Mouse (Mus musculus) large intestine, adult 2 months (tissue): ENCODE data around the gene Zfp319. TPM values are rescaled to one million over a fixed set of nuclear protein-coding genes. Genes with fewer than 3 reads are reported as not detected.
A peak's percentile ranks its signal among the peaks of the same experiment; 100 is the strongest.

Experiments
- DNase-seq: peaks from one replicate; pipeline ENCODE4 v3.0.0-alpha.2; 2012; ENCODE audit warnings: low read depth, low spot score
- WGBS: fragments of 180-500 bp; shearing (Covaris S2); methylation state at CpG from one replicate; pipeline ENCODE4 v1.1.7; 2018; 5-methylcytosine and 5-hydroxymethylcytosine counted together
- polyA plus RNA-seq: library from polyadenylated mRNA; depleted of rRNA; stranded (reverse); fragments of >200 nt; gene quantifications from 2 replicates; pipeline ENCODE4 v1.2.3, GENCODE M21; 2012; rRNA removed

Gene Zfp319
- polyA plus RNA-seq, 1 experiment: 4.8 TPM

GRCm38 (mm10) chr8:95314707-95315106 is 17.0 kb downstream of the Zfp319 start:
- WGBS: 42% methylated on average over 2 of the region's 2 CpGs
- no peak for DNase-seq

- no peak for DNase-seq
- 78% methylated on average over 6 of the region's 6 CpGs for WGBS
Measured at GRCm38 (mm10) chr8:95313857-95314256, 17.9 kb downstream of the Zfp319 start.

DNA sequence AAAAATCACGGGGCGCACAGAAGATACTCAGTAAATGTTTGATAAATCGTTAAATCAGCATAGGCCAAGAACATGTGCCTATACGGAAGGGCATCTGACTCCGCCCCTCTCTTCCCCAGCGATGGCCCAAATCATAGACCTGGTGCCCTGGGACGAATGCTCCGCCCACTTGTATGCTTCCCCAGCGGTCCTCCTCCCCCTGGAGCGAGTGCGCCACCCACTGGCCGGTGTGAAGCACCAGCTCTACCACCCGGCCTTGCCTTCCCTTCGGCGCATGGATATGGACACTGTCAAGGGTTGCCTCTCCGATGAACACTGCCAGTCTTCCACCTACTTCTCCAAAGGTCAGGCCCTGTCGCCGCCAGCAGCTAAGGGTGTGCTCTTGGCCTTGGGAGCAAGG is 18.9 kb downstream of the Zfp319 start:
- 62% methylated on average over 18 of the region's 18 CpGs for WGBS
- no peak for DNase-seq

DNA sequence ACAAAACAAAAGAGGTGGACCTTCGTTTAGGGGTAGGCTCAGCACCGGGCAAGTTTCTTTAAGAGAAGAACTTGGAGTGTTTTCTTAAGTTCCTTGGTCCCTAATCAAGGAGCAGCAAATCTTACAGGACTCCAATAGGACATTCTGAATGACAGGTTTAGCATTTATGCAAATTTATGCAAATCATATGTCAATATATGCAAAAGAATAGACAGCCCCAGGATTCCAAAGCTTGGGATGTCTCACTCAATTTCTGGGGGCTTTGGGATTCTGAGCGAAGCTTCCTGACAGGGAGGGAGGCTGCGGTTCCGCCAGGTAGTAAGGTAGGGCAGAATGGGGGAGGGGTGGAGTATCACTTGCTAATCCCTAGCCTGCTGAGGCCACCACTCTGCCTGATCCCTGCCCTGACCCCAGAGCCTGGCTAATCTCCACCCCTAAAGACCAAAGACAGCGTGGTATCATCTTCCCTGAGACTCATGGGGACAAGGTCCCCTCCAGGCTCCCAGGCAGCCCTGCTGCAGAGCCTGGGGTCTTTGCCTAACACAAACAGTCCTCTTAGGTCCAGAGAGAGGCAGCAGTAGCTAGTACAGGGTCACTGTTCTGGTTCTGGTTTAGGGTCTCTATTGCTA is 21.3 kb downstream of the Zfp319 start, which contains the start of gene Tepp:
Gene Tepp (plus strand): TSS at position 225 of the 629 bp plus-strand sequence.
- WGBS: 56% methylated on average over 6 of the region's 6 CpGs
- DNase-seq: no peak

GRCm38 (mm10) chr8:95306431-95306830 is 25.3 kb downstream of the Zfp319 start, which contains the start of gene Cngb1:
Gene Cngb1, minus strand, starts transcription at chr8:95306585.
- 47% methylated on average over 6 of the region's 6 CpGs for WGBS
- DNase-seq: no peak

DNA sequence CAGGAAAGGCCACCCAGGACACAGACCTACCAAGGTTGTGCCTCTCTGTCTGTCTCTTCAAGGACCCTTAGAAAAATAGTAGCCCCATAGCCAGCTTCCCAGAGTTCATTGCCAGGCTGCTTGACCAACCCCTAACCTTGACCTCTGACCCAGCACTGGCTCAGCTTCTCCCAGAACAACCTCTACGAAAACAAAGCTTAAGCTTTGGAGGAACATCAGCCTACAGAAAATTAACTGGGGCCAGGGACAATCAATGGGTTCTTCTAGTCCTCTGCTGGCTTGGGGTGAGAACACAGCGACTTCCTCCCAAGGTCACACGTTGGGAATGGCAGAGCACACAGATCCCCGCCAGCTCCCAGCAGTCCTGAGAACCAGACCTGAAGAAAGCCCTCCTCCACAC is 26.2 kb downstream of the Zfp319 start:
- 57% methylated on average over 4 of the region's 4 CpGs for WGBS
- DNase-seq: no peak

GRCm38 (mm10) chr8:95302410-95302809 is 29.3 kb downstream of the Zfp319 start:
- no peak for DNase-seq
- 16% methylated on average over 5 of the region's 5 CpGs for WGBS

DNA sequence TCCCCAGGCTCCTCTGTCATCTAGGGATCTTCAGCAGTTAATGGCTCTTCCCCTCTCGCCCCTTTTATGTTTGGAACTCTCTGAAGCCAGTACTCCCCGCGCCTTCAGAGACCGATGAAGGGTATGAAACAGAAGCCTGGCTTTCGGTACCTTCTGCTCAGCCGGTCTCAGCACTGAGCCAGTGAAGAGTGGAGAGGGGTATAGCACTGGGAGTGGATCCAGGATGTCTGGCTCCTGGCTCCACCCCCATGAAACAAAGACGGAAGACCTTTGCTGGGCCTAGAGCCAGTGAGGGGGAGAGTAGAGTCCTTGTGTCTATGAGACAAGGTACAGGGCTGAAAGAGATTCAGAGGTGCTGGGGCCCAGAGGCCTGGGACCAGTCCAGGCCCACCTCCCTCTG is 37.9 kb downstream of the Zfp319 start:
- no peak for DNase-seq
- WGBS: 69% methylated on average over 7 of the region's 7 CpGs

- DNase-seq: peak; percentile 36
Measured at GRCm38 (mm10) chr8:95293172-95293571, 38.6 kb downstream of the Zfp319 start.

DNA sequence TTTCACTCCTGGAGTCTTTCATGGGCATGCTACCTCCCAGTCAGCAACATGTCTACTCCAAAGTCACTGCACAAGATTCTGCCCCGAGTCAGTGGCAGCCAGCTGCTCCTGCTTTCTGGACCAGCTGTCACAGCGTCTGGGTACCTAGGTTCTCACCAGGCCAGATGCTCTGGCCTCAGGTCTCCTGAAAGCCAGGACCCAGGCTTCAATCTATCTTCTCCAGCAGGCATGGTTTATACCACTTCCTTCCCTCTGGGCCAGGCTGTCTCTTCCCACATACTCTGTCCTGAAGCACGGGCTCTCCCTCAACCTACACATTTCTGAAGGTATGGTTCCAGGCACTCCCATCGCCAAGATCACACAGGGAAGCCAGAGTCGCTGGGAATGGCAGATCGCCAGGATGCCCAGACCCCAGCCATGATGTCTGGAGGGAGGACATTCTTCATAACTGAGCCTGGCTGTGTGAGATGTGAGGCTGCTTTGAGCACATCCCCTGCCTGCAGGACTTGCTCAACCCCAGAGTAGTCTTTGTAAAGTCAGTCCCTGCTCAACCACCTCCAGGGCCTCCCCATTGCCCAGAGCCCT is 42.6 kb downstream of the Zfp319 start:
- 66% methylated on average over 6 of the region's 6 CpGs for WGBS
- no peak for DNase-seq

More at GRCm38 (mm10) chr8:95293172-95293571, 38.6 kb downstream of the Zfp319 start:
- 36% methylated on average over 11 of the region's 11 CpGs for WGBS

- 71% methylated on average over 5 of the region's 5 CpGs for WGBS
- DNase-seq: no peak
Measured at GRCm38 (mm10) chr8:95281493-95281892, 50.3 kb downstream of the Zfp319 start.

Other genes starting within 250 kb of the Zfp319 start
- 25.6 and 31.4 TPM in 2 replicates for gene Kifc3, start 129.1 kb downstream of the Zfp319 start, polyA plus RNA-seq
- gene Cngb1, start 25.4 kb downstream of the Zfp319 start, polyA plus RNA-seq: 0.23 and 0.46 TPM in 2 replicates
- 0.49 TPM in 1 of 2 replicates, not detected in the other for gene Tepp, start 21.4 kb downstream of the Zfp319 start, polyA plus RNA-seq
- gene Usb1, start 334 bp upstream of the Zfp319 start, polyA plus RNA-seq: 27.7 and 31.1 TPM in 2 replicates
- gene Mmp15, start 20.3 kb upstream of the Zfp319 start, polyA plus RNA-seq: 9.5 and 10.7 TPM in 2 replicates
- 31.0 and 33.0 TPM in 2 replicates for gene Cfap20, start 102.9 kb upstream of the Zfp319 start, polyA plus RNA-seq
- 17.9 and 18.6 TPM in 2 replicates for gene Csnk2a2, start 158.1 kb upstream of the Zfp319 start, polyA plus RNA-seq
- gene Ccdc113, start 202.1 kb upstream of the Zfp319 start, polyA plus RNA-seq: not detected in 2 replicates
- gene Prss54, start 244.4 kb upstream of the Zfp319 start, polyA plus RNA-seq: not detected in 2 replicates